Mouse (Mus musculus) cerebellum, adult 9-11 months (tissue): ENCODE measurements around the gene Grk5.

ENCODE experiments used
- DNase-seq: peaks from one replicate; pipeline ENCODE4 v3.0.0; 2022

Gene Grk5

DNA sequence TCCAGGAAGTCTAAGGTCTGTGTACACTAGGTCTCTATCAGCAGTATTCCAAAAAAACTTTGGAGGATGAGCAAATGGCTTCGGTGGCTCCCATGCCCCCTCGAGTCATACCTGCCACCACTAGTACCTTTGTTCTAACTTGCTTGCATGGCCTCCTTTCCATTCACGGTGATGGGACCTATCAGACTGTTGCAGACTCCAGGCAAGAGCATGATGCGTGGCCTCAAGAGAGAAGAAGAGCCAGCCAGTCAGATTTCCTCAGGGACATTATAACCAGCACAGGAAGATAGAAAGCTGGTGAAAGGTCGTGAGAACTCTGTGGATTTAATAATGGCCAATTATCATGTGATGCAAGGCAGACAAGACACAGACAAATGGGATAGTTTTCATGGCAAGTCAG is 91.8 kb downstream of the Grk5 start:
- no peak for DNase-seq

DNA sequence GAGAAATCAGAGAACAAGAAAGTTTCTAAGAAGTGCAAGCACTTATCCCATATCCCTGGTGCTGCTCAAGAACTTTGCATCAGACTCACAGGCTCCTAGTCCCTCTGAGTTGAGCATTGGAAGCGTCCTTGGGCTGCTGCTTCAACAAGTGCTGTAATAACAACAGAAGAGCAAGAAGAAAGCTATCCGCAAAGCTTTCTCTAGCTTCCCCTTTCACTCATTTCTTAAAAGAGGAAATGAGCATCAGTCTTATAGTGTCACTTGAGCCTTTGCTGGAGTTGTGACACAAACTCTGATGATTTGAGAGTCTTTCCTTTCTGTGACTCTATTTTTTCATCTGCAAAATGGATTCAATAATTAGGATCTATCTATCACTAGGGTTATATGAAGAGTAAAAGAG is 92.3 kb downstream of the Grk5 start:
- DNase-seq = no peak

GRCm38 (mm10) chr19:60989766-60990165 is 100.2 kb downstream of the Grk5 start:
- DNase-seq = no peak

DNA sequence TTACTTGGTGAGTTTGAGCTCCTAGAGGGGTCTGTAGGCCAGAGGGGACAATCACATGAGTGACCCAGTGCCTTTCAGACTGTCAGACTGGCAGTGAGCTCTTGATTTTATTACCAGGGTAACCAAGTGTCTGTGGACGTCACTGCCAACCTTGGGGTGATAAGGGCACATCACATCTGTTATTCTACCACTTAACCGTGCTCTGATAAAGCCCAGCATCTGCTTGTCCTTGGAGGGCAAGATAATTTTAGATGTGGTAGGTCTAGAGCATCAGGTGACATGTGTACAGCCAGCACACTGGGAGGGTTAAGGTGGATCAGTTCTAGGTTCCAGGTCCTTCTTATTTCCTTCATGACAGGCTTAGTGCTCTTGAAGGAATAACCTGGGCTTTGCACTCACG is 104.7 kb downstream of the Grk5 start:
- no peak for DNase-seq

DNA sequence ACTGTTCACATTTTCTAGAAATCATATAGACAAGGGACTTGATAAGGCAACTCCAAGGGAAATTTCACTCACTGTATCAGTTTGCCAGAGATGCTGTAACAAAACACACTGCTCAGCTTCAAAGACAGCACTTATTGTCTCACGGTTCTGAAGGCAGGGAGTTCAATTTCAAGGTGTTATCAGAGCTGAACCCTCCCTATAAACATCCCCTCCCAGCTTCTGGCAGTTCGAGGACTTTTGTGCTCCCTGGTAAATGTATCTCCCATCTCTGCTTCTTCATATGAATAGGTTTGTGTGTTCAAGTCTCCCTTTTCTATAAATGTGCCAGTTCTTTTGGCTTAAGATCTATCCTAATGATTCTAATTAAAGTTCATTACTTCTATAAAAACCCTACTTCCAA is 105.3 kb downstream of the Grk5 start:
- DNase-seq = no peak

- DNase-seq = no peak
Measured at GRCm38 (mm10) chr19:60997784-60998183, 108.2 kb downstream of the Grk5 start.

GRCm38 (mm10) chr19:60999652-61000051 is 110.1 kb downstream of the Grk5 start:
- no peak for DNase-seq

DNA sequence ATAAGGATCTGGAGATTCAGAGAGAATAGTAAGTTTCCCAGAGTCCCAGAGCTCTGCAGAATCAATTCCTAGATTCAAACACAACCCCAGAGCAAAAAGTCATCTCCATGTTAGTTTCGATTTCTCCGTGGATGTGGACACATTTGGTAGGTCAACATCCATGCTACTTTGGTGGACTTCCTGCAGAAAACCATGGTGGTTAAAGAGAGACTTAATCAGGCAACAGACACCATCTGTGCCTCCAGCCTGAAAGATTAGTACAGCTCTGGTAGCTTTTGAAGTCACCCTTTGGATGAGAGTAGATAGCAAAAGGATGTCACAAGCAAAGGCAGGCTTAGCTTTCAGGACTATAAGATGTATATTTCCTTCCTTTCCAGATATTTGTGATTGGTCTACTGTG is 111.4 kb downstream of the Grk5 start:
- DNase-seq = peak; percentile 35

- no peak for DNase-seq
Measured at GRCm38 (mm10) chr19:61009266-61009665, 119.7 kb downstream of the Grk5 start.

- no peak for DNase-seq
Measured at GRCm38 (mm10) chr19:61017477-61018266, 128.1 kb downstream of the Grk5 start.

GRCm38 (mm10) chr19:61021502-61021901 is 132.0 kb downstream of the Grk5 start:
- peak; percentile 42 for DNase-seq

DNA sequence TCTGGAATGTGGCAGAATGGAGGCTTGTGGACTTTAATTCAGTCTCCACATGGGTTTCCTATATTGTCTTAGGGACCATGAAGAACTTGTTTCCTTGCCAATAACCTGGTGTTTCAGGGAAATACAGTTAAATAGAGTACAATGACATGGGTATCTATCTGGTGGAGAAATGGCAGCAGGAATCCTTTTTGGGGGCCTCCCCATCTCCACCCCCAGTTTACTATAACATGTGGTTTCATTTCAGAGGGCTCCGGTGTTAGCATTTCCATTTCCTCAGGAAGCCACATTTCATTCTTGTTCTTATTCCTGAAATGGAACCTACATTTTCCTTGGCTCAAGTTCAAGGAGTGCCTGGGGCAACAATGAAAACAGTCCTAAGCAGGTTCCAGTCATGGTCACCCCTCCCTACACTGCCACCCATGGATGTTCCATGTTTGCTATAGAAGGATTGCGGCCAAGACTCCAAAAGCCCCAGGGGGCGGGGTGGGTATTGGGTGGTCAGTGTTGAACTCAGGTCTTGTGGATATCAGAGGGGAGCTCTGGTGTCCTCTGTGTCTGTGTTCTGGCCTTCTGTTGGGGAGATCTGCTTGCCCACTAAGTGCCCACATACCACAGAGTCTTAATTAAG is 132.5 kb downstream of the Grk5 start:
- peak; percentile 37 for DNase-seq

DNA sequence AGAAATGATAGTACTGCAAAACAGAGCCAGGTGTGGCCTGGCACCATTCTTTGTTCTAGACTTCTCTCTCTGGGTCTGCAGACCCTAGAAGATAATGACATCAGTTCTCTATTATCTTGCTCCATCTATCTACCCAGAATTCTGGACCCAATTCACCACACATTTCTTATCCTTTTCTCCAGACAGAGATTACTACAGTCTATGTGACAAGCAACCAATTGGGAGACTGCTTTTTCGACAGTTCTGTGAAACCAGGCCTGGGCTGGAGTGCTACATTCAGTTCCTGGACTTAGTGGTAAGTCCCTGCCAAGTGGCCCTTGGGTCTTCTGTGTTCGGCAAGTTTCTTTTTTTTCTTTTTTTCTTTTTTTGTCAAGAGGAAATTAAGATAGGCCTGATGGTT is 142.0 kb downstream of the Grk5 start:
- no peak for DNase-seq

DNA sequence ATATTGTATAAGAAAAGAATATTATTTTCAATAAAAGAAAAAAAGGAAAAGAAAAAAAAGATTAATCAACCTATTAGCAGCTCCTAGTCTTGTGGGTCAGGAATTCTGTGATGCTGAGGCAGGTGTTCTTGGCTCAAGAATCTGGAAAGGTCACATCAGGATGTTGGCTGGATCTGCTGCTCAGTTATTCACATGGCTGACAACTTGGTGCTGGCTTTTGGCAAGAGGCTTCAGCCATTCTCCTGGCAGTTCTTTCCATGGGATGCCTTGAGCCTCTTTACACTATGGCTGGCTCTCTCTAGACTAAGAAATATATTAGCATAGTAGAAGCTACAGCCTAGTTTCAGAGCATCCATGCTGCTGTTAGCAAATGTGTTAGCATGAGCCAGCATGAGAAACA is 149.6 kb downstream of the Grk5 start:
- no peak for DNase-seq

- DNase-seq = peak; percentile 41
Measured at GRCm38 (mm10) chr19:61048646-61049045, 159.1 kb downstream of the Grk5 start.

DNA sequence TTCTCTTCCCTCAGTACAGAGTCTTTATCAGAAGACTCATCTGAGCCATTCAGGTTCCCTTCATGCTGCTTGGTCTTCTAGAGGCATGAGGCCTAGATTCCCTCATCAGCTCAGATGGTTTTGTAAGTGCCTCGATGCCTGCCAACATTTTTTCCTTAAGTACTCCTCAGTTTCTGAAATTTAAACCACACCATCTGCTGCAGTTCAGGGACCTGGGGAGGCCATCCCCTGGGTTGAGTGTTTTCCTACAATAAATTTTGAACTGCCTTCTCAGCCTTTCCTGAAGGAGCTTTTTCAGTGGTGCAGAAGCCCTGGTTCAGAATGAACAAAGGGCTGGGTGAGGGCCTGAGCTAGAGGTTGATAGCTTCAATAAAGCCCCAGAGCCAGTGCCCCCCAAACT is 159.9 kb downstream of the Grk5 start:
- peak; percentile 23 for DNase-seq

DNA sequence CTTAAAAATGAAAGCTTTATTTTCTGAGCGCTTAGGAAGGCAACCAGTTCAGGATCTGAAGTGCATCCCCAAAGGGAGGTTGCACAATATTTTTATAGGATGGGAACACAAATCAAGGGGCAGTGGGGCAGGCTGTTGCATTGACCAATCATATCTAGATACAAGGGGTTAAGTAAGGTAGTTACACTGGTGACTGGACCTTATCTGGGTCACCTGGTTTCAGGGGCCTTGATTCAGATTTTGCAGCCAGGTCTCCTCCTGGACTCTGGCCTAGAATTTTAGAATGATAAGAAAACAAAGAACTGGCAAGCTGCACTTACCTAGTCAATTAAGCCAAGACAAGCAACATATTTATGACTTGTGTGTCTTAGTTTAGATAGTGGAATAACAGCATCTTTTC is 161.6 kb downstream of the Grk5 start:
- no peak for DNase-seq

DNA sequence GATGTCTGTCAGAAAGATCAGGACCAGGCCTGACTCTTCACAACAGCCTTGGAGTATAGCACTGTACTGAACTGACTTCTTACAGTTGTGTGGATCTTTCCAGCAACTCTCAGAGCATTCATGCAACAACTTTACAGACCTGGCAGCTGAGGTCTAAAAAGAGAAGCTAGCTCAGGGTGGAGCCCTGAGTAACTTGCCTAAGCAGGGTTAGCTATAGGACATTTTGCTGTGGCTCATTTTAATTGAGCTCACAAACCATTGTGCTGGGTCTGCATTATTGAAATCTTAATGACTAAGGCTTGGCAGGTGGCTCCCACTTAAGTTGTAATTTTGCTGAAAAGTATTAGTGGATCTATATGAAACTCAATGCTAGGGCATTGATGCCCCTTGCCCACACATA is 162.5 kb downstream of the Grk5 start:
- no peak for DNase-seq

DNA sequence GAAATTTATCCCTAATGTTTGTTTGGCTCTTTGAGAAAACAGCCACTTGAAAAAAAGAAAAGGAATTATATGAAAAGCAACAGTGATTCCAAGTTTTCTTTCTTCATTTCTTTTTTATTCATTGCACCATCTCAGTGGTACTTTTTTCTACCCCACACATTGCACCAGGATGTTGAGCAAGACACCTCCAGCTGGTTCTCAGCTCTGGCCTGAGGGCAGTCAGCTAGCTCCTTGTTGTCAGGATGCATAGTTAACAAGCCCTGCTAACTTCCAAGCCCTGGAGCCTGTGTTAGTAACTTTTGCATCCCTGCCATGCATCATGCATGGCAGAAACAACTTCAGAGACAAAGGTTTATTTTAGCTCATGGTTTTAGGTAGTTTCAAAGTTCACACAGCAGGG is 163.2 kb downstream of the Grk5 start:
- DNase-seq = no peak

- no peak for DNase-seq
Measured at GRCm38 (mm10) chr19:61056783-61057410, 167.3 kb downstream of the Grk5 start.

GRCm38 (mm10) chr19:61057581-61057980 is 168.0 kb downstream of the Grk5 start:
- DNase-seq = no peak

GRCm38 (mm10) chr19:61064386-61064785 is 174.8 kb downstream of the Grk5 start:
- DNase-seq = no peak

DNA sequence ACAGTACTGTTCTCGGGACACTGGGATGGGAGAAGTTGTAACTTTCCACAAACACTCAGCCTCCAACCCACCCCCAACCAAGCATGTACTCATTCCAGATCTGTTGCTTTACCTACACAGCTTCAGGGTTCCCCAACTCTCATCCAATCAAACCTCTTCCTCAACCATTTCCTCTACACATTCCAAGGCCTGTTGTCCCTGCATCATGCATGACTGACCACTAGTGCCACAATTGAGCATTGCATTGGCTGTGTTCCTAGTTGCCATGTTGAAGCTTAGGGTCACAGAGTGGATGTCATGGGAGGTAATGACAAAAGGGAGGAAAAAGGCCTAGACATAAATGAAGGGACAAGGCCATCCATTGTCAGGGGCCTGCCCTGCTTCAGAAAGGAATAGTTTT is 175.5 kb downstream of the Grk5 start:
- DNase-seq = no peak

DNA sequence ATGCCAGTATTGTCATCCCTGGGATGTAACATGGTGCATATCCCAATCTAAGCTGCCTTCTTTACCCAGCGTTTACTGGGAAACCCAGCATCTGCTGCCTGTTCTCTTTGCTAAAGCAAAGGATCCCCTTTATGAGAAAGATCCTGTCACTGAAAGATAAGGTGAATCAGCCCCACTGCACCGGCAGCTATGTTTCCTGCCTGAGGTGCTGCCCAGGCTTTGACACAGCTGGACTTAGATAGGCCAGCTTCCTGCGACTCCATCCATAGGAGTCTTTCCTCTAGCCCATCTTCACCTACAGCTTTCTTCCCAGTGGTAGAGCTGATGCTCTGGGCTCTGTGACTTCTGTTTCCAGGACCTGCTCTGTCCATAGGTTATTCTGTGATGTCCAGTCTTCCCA is 189.1 kb downstream of the Grk5 start:
- DNase-seq = no peak
